Mouse (Mus musculus): ENCODE measurements at regions not wholly inside any gene's neighbourhood (a gene's known extent, or its start where the extent isn't known, plus 50 kb on each side); places are given as distances from the start of the nearest gene placed in this dataset.
A peak's percentile ranks its signal among the peaks of the same experiment; 100 is the strongest.

- Histone ChIP-seq H3K9me3 (ENCODE audit: control insufficient read depth) (no peaks in the 10 kb centered on the region), H3K27ac (ENCODE audit: low read depth, low read length) (no peak overlapping the region), H3K4me3 (ENCODE audit: low read depth, low read length) (no peak overlapping the region), H3K9ac (ENCODE audit: low read depth, low read length) (no peak overlapping the region), H3K27me3 (replicated peaks; ENCODE audit: control insufficient read depth, insufficient read depth, low read length) (no peaks in the 10 kb centered on the region), H3K4me2 (replicated peaks; ENCODE audit: low read depth) (no peak overlapping the region), H3K36me3 (ENCODE audit: control insufficient read depth, insufficient read depth) (no peaks in the 10 kb centered on the region), H3K4me1 (replicated peaks; ENCODE audit: control insufficient read depth, insufficient read depth, low read length) (0 out of 2 replicates have a peak, but pooled peaks cover 5% of the 10 kb centered on the region)
- no peak for TF ChIP-seq CTCF (IDR thresholded peaks at IDR 0.05; ENCODE audit: low read depth)
- no peak for ATAC-seq
- 70% methylated on average over 5 of the region's 5 CpGs for WGBS
Observed at GRCm38 (mm10) chr6:98846001-98846695, 503.6 kb upstream of the Gm765 start.

DNA sequence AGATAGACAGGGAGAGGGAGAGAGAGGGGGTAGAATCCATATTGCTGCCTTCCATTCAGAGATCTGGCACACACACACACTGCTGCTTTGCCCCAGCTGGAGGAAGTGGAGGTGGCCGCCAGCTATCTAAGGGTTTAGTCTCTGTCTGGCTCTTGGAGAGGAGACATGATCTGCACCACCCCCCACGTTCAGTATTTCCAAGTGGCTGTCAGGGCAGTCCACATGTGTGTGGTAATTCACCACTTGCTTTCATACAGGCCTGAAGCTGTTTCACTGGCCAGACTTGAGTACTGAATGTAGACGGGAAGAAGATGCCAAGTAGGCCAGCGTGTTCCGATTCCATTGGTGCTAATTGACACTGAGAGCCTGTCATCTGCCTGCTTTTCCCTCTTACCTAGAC lies 501.0 kb upstream of the Gm765 start:
- WGBS, result 50% methylated on average over 5 of the region's 5 CpGs
- no peak for TF ChIP-seq CTCF (IDR thresholded peaks at IDR 0.05; ENCODE audit: low read depth)
- peak overlapping the region; percentile 15; the same call in 1 of the 2 replicates for H3K27ac ChIP-seq (ENCODE audit: low read depth, low read length)

DNA sequence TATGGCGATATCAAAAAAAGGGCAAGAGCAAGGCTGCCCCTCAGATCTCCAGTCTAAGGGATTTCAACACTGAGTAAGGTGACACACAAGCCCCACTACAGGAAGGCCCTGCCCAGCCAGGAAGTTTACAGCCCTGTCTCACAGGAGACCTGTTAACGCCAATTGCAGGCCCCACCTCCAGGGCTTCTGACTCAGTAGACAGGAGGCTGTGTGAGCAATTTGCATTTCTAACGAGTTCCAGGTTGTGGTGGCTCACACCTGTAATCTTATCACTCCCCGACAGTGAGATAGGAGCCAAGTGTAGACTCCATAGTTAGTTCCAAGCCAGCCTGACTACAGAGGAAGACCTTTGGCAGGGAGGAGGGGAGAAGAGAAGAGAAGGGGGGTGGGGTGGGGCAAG lies 500.4 kb upstream of the Gm765 start:
- no peaks in the 10 kb centered on the region for H3K9me3 ChIP-seq (ENCODE audit: control insufficient read depth)
- H3K4me1 ChIP-seq (replicated peaks; ENCODE audit: control insufficient read depth, insufficient read depth, low read length), result 0 out of 2 replicates have a peak, but pooled peaks cover 5% of the 10 kb centered on the region
- H3K4me3 ChIP-seq (ENCODE audit: low read depth, low read length), result no peak overlapping the region
- peak; percentile 22; the same call in 1 of the 2 replicates for TF ChIP-seq CTCF (IDR thresholded peaks at IDR 0.05; ENCODE audit: low read depth)
- no peaks in the 10 kb centered on the region for H3K27me3 ChIP-seq (replicated peaks; ENCODE audit: control insufficient read depth, insufficient read depth, low read length)
- no peaks in the 10 kb centered on the region for H3K36me3 ChIP-seq (ENCODE audit: control insufficient read depth, insufficient read depth)
- no peak overlapping the region for H3K9ac ChIP-seq (ENCODE audit: low read depth, low read length)
- H3K4me2 ChIP-seq (replicated peaks; ENCODE audit: low read depth), result no peak overlapping the region
- no peak overlapping the region for H3K27ac ChIP-seq (ENCODE audit: low read depth, low read length)
- peak; percentile 98 for ATAC-seq
- WGBS, result 34% methylated on average over 4 of the region's 4 CpGs

More for the DNA sequence above, 501.0 kb upstream of the Gm765 start:
- Histone ChIP-seq H3K4me3 (ENCODE audit: low read depth, low read length) (no peak overlapping the region), H3K4me2 (replicated peaks; ENCODE audit: low read depth) (no peak overlapping the region), H3K4me1 (replicated peaks; ENCODE audit: control insufficient read depth, insufficient read depth, low read length) (0 out of 2 replicates have a peak, but pooled peaks cover 5% of the 10 kb centered on the region), H3K9me3 (ENCODE audit: control insufficient read depth) (no peaks in the 10 kb centered on the region), H3K27me3 (replicated peaks; ENCODE audit: control insufficient read depth, insufficient read depth, low read length) (no peaks in the 10 kb centered on the region), H3K36me3 (ENCODE audit: control insufficient read depth, insufficient read depth) (no peaks in the 10 kb centered on the region), H3K9ac (ENCODE audit: low read depth, low read length) (no peak overlapping the region)
- ATAC-seq, result peak; percentile 34

DNA sequence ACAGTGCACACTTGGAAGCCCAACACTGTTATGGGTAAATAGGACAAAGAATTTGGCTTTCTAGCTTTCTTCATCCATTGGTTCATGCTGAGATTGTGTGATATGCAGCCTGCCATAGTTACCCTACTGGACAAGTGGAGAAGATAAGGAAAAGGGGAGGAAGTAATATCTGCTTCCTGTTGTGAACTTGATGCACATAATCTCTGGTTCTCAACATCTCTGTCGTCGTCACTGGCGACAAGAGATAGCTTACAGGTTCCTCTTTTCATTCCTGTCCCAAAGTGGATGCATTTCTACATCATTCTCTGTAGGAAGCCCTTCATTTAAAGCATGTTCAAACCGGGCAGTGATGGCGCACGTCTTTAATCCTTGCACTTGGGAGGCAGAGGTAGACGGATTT lies 491.4 kb upstream of the Gm765 start:
- no peaks in the 10 kb centered on the region for H3K27me3 ChIP-seq (replicated peaks; ENCODE audit: control insufficient read depth, insufficient read depth, low read length)
- TF ChIP-seq CTCF (IDR thresholded peaks at IDR 0.05; ENCODE audit: low read depth), result no peak
- no peaks in the 10 kb centered on the region for H3K4me1 ChIP-seq (replicated peaks; ENCODE audit: control insufficient read depth, insufficient read depth, low read length)
- no peak overlapping the region for H3K9ac ChIP-seq (ENCODE audit: low read depth, low read length)
- H3K9me3 ChIP-seq (ENCODE audit: control insufficient read depth), result no peaks in the 10 kb centered on the region
- H3K36me3 ChIP-seq (ENCODE audit: control insufficient read depth, insufficient read depth), result no peaks in the 10 kb centered on the region
- H3K27ac ChIP-seq (ENCODE audit: low read depth, low read length), result no peak overlapping the region
- H3K4me2 ChIP-seq (replicated peaks; ENCODE audit: low read depth), result no peak overlapping the region
- WGBS, result 84% methylated on average over 7 of the region's 7 CpGs
- no peak for ATAC-seq
- H3K4me3 ChIP-seq (ENCODE audit: low read depth, low read length), result no peak overlapping the region

GRCm38 (mm10) chr6:98830191-98830590 lies 487.6 kb upstream of the Gm765 start:
- Histone ChIP-seq H3K4me2 (replicated peaks; ENCODE audit: low read depth) (no peak overlapping the region), H3K27me3 (replicated peaks; ENCODE audit: control insufficient read depth, insufficient read depth, low read length) (no peaks in the 10 kb centered on the region), H3K36me3 (ENCODE audit: control insufficient read depth, insufficient read depth) (no peaks in the 10 kb centered on the region), H3K9ac (ENCODE audit: low read depth, low read length) (no peak overlapping the region), H3K4me3 (ENCODE audit: low read depth, low read length) (no peak overlapping the region), H3K27ac (ENCODE audit: low read depth, low read length) (no peak overlapping the region), H3K4me1 (replicated peaks; ENCODE audit: control insufficient read depth, insufficient read depth, low read length) (no peaks in the 10 kb centered on the region), H3K9me3 (ENCODE audit: control insufficient read depth) (no peaks in the 10 kb centered on the region)
- no peak for TF ChIP-seq CTCF (IDR thresholded peaks at IDR 0.05; ENCODE audit: low read depth)
- 65% methylated on average over 4 of the region's 4 CpGs for WGBS
- no peak for ATAC-seq

- Histone ChIP-seq H3K27me3 (replicated peaks; ENCODE audit: control insufficient read depth, insufficient read depth, low read length) (no peaks in the 10 kb centered on the region), H3K36me3 (ENCODE audit: control insufficient read depth, insufficient read depth) (no peaks in the 10 kb centered on the region), H3K27ac (ENCODE audit: low read depth, low read length) (no peak overlapping the region), H3K4me1 (replicated peaks; ENCODE audit: control insufficient read depth, insufficient read depth, low read length) (no peaks in the 10 kb centered on the region), H3K4me3 (ENCODE audit: low read depth, low read length) (no peak overlapping the region), H3K4me2 (replicated peaks; ENCODE audit: low read depth) (no peak overlapping the region), H3K9ac (ENCODE audit: low read depth, low read length) (no peak overlapping the region), H3K9me3 (ENCODE audit: control insufficient read depth) (no peaks in the 10 kb centered on the region)
- ATAC-seq, result no peak
- TF ChIP-seq CTCF (IDR thresholded peaks at IDR 0.05; ENCODE audit: low read depth), result no peak
- WGBS, result 97% methylated on average over 1 of the region's 1 CpGs
Observed at GRCm38 (mm10) chr6:98808046-98808445, 465.5 kb upstream of the Gm765 start.

All from intestine, postnatal 0 days (tissue).